Mouse (Mus musculus): ENCODE data around the gene Fam49a. TPM values are rescaled to one million over a fixed set of nuclear protein-coding genes. Genes with fewer than 3 reads are reported as not detected.

Fam49a gene
- polyA plus RNA-seq, 1 experiment from 2014 or later, result 4.8 TPM

GRCm38 (mm10) chr12:12260979-12261960 lies 669 bp upstream of the Fam49a start:
- no peak overlapping the region for H3K9ac ChIP-seq (ENCODE audit: low read depth, low read length)
- peak; percentile 8; the same call in 1 of the 2 replicates for ATAC-seq (replicated peaks; ENCODE audit: low FRiP score)
- 0 out of 2 replicates have a peak overlapping the region, but pooled peaks have one; percentile 53 for H3K4me3 ChIP-seq (ENCODE audit: low read depth, low read length)
- DNase-seq (ENCODE audit: low spot score), result no peak
- H3K36me3 ChIP-seq (ENCODE audit: control insufficient read depth, insufficient read depth, low read length), result no peaks in the 10 kb centered on the region
- H3K4me1 ChIP-seq (replicated peaks; ENCODE audit: control insufficient read depth, insufficient read depth, low read length), result peaks cover 7% of the 10 kb centered on the region
- H3K27ac ChIP-seq (ENCODE audit: low read depth, low read length), result no peak overlapping the region
- peak overlapping the region; percentile 74 for H3K4me2 ChIP-seq
- no peaks in the 10 kb centered on the region for H3K9me3 ChIP-seq (ENCODE audit: control insufficient read depth, low read length)
- no peaks in the 10 kb centered on the region for H3K27me3 ChIP-seq (replicated peaks; ENCODE audit: control insufficient read depth, insufficient read depth, low read length)
- WGBS, result 78% methylated on average over 9 of the region's 9 CpGs

GRCm38 (mm10) chr12:12263371-12263791 lies 1.4 kb downstream of the Fam49a start:
- Histone ChIP-seq H3K27me3 (replicated peaks; ENCODE audit: control insufficient read depth, insufficient read depth, low read length) (no peaks in the 10 kb centered on the region), H3K4me2 (peak overlapping the region; percentile 74), H3K4me1 (replicated peaks; ENCODE audit: control insufficient read depth, insufficient read depth, low read length) (peaks cover 7% of the 10 kb centered on the region), H3K36me3 (ENCODE audit: control insufficient read depth, insufficient read depth, low read length) (no peaks in the 10 kb centered on the region), H3K4me3 (ENCODE audit: low read depth, low read length) (no peak overlapping the region), H3K27ac (ENCODE audit: low read depth, low read length) (no peak overlapping the region), H3K9ac (ENCODE audit: low read depth, low read length) (no peak overlapping the region), H3K9me3 (ENCODE audit: control insufficient read depth, low read length) (no peaks in the 10 kb centered on the region)
- DNase-seq (ENCODE audit: low spot score), result no peak
- WGBS, result 27% methylated on average over 1 of the region's 1 CpGs
- no peak for ATAC-seq (replicated peaks; ENCODE audit: low FRiP score)

GRCm38 (mm10) chr12:12264151-12264550 lies 2.2 kb downstream of the Fam49a start:
- H3K4me2 ChIP-seq, result peak overlapping the region; percentile 20; the same call in 1 of the 2 replicates

GRCm38 (mm10) chr12:12266552-12266951 lies 4.6 kb downstream of the Fam49a start:
- Histone ChIP-seq H3K4me1 (replicated peaks; ENCODE audit: control insufficient read depth, insufficient read depth, low read length) (peaks cover 7% of the 10 kb centered on the region), H3K27me3 (replicated peaks; ENCODE audit: control insufficient read depth, insufficient read depth, low read length) (no peaks in the 10 kb centered on the region), H3K9ac (ENCODE audit: low read depth, low read length) (no peak overlapping the region), H3K4me2 (no peak overlapping the region), H3K36me3 (ENCODE audit: control insufficient read depth, insufficient read depth, low read length) (no peaks in the 10 kb centered on the region), H3K4me3 (ENCODE audit: low read depth, low read length) (no peak overlapping the region), H3K9me3 (ENCODE audit: control insufficient read depth, low read length) (no peaks in the 10 kb centered on the region), H3K27ac (ENCODE audit: low read depth, low read length) (no peak overlapping the region)
- DNase-seq (ENCODE audit: low spot score) (no peak), ATAC-seq (replicated peaks; ENCODE audit: low FRiP score) (no peak)
- 24% methylated on average over 1 of the region's 1 CpGs for WGBS

More at GRCm38 (mm10) chr12:12264151-12264550, 2.2 kb downstream of the Fam49a start:
- Histone ChIP-seq H3K27ac (ENCODE audit: low read depth, low read length) (no peak overlapping the region), H3K27me3 (replicated peaks; ENCODE audit: control insufficient read depth, insufficient read depth, low read length) (no peaks in the 10 kb centered on the region), H3K36me3 (ENCODE audit: control insufficient read depth, insufficient read depth, low read length) (no peaks in the 10 kb centered on the region), H3K4me3 (ENCODE audit: low read depth, low read length) (no peak overlapping the region), H3K9me3 (ENCODE audit: control insufficient read depth, low read length) (no peaks in the 10 kb centered on the region), H3K9ac (ENCODE audit: low read depth, low read length) (no peak overlapping the region), H3K4me1 (replicated peaks; ENCODE audit: control insufficient read depth, insufficient read depth, low read length) (peaks cover 7% of the 10 kb centered on the region)
- ATAC-seq (replicated peaks; ENCODE audit: low FRiP score) (no peak), DNase-seq (ENCODE audit: low spot score) (no peak)
- WGBS, result 53% methylated on average over 5 of the region's 5 CpGs

- Histone ChIP-seq H3K4me3 (ENCODE audit: low read depth, low read length) (no peak overlapping the region), H3K9ac (ENCODE audit: low read depth, low read length) (no peak overlapping the region), H3K4me2 (no peak overlapping the region), H3K27ac (ENCODE audit: low read depth, low read length) (no peak overlapping the region), H3K27me3 (replicated peaks; ENCODE audit: control insufficient read depth, insufficient read depth, low read length) (no peaks in the 10 kb centered on the region), H3K36me3 (ENCODE audit: control insufficient read depth, insufficient read depth, low read length) (no peaks in the 10 kb centered on the region), H3K9me3 (ENCODE audit: control insufficient read depth, low read length) (no peaks in the 10 kb centered on the region), H3K4me1 (replicated peaks; ENCODE audit: control insufficient read depth, insufficient read depth, low read length) (no peaks in the 10 kb centered on the region)
- WGBS, result 61% methylated on average over 3 of the region's 3 CpGs
- DNase-seq (ENCODE audit: low spot score) (no peak), ATAC-seq (replicated peaks; ENCODE audit: low FRiP score) (no peak)
Measured at GRCm38 (mm10) chr12:12270495-12270894, 8.6 kb downstream of the Fam49a start.

GRCm38 (mm10) chr12:12274115-12274514 lies 12.2 kb downstream of the Fam49a start:
- DNase-seq (ENCODE audit: low spot score) (no peak), ATAC-seq (replicated peaks; ENCODE audit: low FRiP score) (no peak)
- Histone ChIP-seq H3K9ac (ENCODE audit: low read depth, low read length) (no peak overlapping the region), H3K36me3 (ENCODE audit: control insufficient read depth, insufficient read depth, low read length) (no peaks in the 10 kb centered on the region), H3K9me3 (ENCODE audit: control insufficient read depth, low read length) (no peaks in the 10 kb centered on the region), H3K27me3 (replicated peaks; ENCODE audit: control insufficient read depth, insufficient read depth, low read length) (no peaks in the 10 kb centered on the region), H3K4me2 (no peak overlapping the region), H3K4me1 (replicated peaks; ENCODE audit: control insufficient read depth, insufficient read depth, low read length) (no peaks in the 10 kb centered on the region), H3K4me3 (ENCODE audit: low read depth, low read length) (no peak overlapping the region), H3K27ac (ENCODE audit: low read depth, low read length) (no peak overlapping the region)
- 24% methylated on average over 6 of the region's 6 CpGs for WGBS

- H3K27ac ChIP-seq (ENCODE audit: low read depth, low read length), result no peak overlapping the region
- H3K4me2 ChIP-seq, result no peak overlapping the region
- H3K27me3 ChIP-seq (replicated peaks; ENCODE audit: control insufficient read depth, insufficient read depth, low read length), result no peaks in the 10 kb centered on the region
- H3K36me3 ChIP-seq (ENCODE audit: control insufficient read depth, insufficient read depth, low read length), result no peaks in the 10 kb centered on the region
- no peaks in the 10 kb centered on the region for H3K4me1 ChIP-seq (replicated peaks; ENCODE audit: control insufficient read depth, insufficient read depth, low read length)
- H3K9ac ChIP-seq (ENCODE audit: low read depth, low read length), result no peak overlapping the region
- DNase-seq (ENCODE audit: low spot score) (no peak), ATAC-seq (replicated peaks; ENCODE audit: low FRiP score) (no peak)
- H3K4me3 ChIP-seq (ENCODE audit: low read depth, low read length), result no peak overlapping the region
- 60% methylated on average over 4 of the region's 4 CpGs for WGBS
- H3K9me3 ChIP-seq (ENCODE audit: control insufficient read depth, low read length), result no peaks in the 10 kb centered on the region
Measured at GRCm38 (mm10) chr12:12275124-12275779, 13.3 kb downstream of the Fam49a start.

- WGBS, result 83% methylated on average over 4 of the region's 4 CpGs
- no peaks in the 10 kb centered on the region for H3K4me1 ChIP-seq (replicated peaks; ENCODE audit: control insufficient read depth, insufficient read depth, low read length)
Measured at GRCm38 (mm10) chr12:12277741-12278463, 16.0 kb downstream of the Fam49a start.

More at GRCm38 (mm10) chr12:12277741-12278463, 16.0 kb downstream of the Fam49a start:
- Histone ChIP-seq H3K36me3 (ENCODE audit: control insufficient read depth, insufficient read depth, low read length) (no peaks in the 10 kb centered on the region), H3K4me3 (ENCODE audit: low read depth, low read length) (no peak overlapping the region), H3K27ac (ENCODE audit: low read depth, low read length) (no peak overlapping the region), H3K9me3 (ENCODE audit: control insufficient read depth, low read length) (no peaks in the 10 kb centered on the region), H3K27me3 (replicated peaks; ENCODE audit: control insufficient read depth, insufficient read depth, low read length) (no peaks in the 10 kb centered on the region), H3K4me2 (no peak overlapping the region), H3K9ac (ENCODE audit: low read depth, low read length) (no peak overlapping the region)
- ATAC-seq (replicated peaks; ENCODE audit: low FRiP score) (no peak), DNase-seq (ENCODE audit: low spot score) (no peak)
